Comparison of ENCODE assay signal across 12 mouse cellular contexts in genomic region chr7:111518581-111519242, GRCm38 (mm10).
DNase-seq lines count a peak whose midpoint lies in the region; ATAC-seq lines count a peak whose summit lies in the region.
"Had no signal": no experiment of that assay in that cellular context is flagged by ENCODE, and none has a peak within 500 bp of the region (broad histone marks: within the 10 kb centered on the region; RNA-seq: fewer than 3 reads in every experiment).

No protein-coding gene starts in this region.

- no peak overlapping the region for H3K4me3 ChIP-seq in heart, embryonic 14.5 days (ENCODE audit: control insufficient read depth in 1 of 2, insufficient read depth in 1 of 2, low read depth in 1 of 2, low read length in 2 of 2)
- H3K4me3 ChIP-seq in heart, embryonic 11.5 days (ENCODE audit: low read depth, low read length), result no peak overlapping the region
- no peak overlapping the region for H3K4me3 ChIP-seq in stomach, embryonic 16.5 days (replicated peaks; ENCODE audit: low read length)
- H3K4me3 ChIP-seq: neural tube, embryonic 12.5 days had no signal

- H3K27me3 ChIP-seq in heart, embryonic 14.5 days (ENCODE audit: control insufficient read depth, insufficient read depth, low read length), result no peaks in the 10 kb centered on the region
- H3K27me3 ChIP-seq in heart, embryonic 11.5 days (ENCODE audit: control insufficient read depth, insufficient read depth, low read length), result no peaks in the 10 kb centered on the region
- no peaks in the 10 kb centered on the region for H3K27me3 ChIP-seq in stomach, embryonic 16.5 days (ENCODE audit: control insufficient read depth, insufficient read depth, low read length)
- H3K27me3 ChIP-seq: neural tube, embryonic 12.5 days had no signal

- H3K4me1 ChIP-seq in heart, embryonic 14.5 days (ENCODE audit: control insufficient read depth in 2 of 2, insufficient read depth in 2 of 2, low read length in 2 of 2), result peaks cover 6 to 8% of the 10 kb centered on the region in 2 experiments; a peak in 3 of 4 replicates
- H3K4me1 ChIP-seq in heart, embryonic 11.5 days (ENCODE audit: control insufficient read depth, insufficient read depth, low read length), result no peaks in the 10 kb centered on the region
- peaks cover 13% of the 10 kb centered on the region; the same call in 1 of the 2 replicates for H3K4me1 ChIP-seq in stomach, embryonic 16.5 days (ENCODE audit: control insufficient read depth, insufficient read depth, low read length)
- H3K4me1 ChIP-seq: neural tube, embryonic 12.5 days had no signal

- no peaks in the 10 kb centered on the region for H3K36me3 ChIP-seq in heart, embryonic 14.5 days (ENCODE audit: control insufficient read depth, insufficient read depth, low read length)
- H3K36me3 ChIP-seq in heart, embryonic 11.5 days (ENCODE audit: control insufficient read depth, insufficient read depth, low read length), result no peaks in the 10 kb centered on the region
- no peaks in the 10 kb centered on the region for H3K36me3 ChIP-seq in stomach, embryonic 16.5 days (ENCODE audit: control insufficient read depth, insufficient read depth, low read length)
- H3K36me3 ChIP-seq: neural tube, embryonic 12.5 days had no signal

- no peak overlapping the region for H3K9ac ChIP-seq in heart, embryonic 14.5 days (ENCODE audit: low read length)
- no peak overlapping the region for H3K9ac ChIP-seq in heart, embryonic 11.5 days (ENCODE audit: low read depth, low read length)
- no peak overlapping the region for H3K9ac ChIP-seq in stomach, embryonic 16.5 days (ENCODE audit: low read length)
- H3K9ac ChIP-seq: neural tube, embryonic 12.5 days had no signal

- peak overlapping the region; percentile 35 to 61; a peak in 3 of 4 replicates for H3K27ac ChIP-seq in heart, embryonic 14.5 days (replicated peaks in 1 of 2; ENCODE audit: control insufficient read depth in 1 of 2, insufficient read depth in 1 of 2, low read depth in 2 of 2, low read length in 2 of 2)
- H3K27ac ChIP-seq in heart, embryonic 11.5 days (ENCODE audit: low read depth, low read length), result no peak overlapping the region
- H3K27ac ChIP-seq in stomach, embryonic 16.5 days (ENCODE audit: low read length), result no peak overlapping the region
- H3K27ac ChIP-seq: neural tube, embryonic 12.5 days had no signal

- peak; percentile 14 for DNase-seq in kidney, postnatal 10 days
- DNase-seq in kidney, adult 11 months, result no peak
- peak; percentile 11 for DNase-seq in right cerebral cortex, postnatal 14 days
- DNase-seq in right cerebral cortex, postnatal 25 days, result no peak
- DNase-seq: adrenal gland, postnatal 25 days; cerebellum, adult 18-20 months; liver had no signal

- peak; percentile 66; the same call in 1 of the 2 replicates for ATAC-seq in heart, embryonic 14.5 days (ENCODE audit: insufficient number of reproducible peaks, insufficient read depth, low FRiP score, low read depth)
- ATAC-seq in heart, embryonic 11.5 days (replicated peaks; ENCODE audit: insufficient number of reproducible peaks, low FRiP score, low TSS enrichment), result no peak
- ATAC-seq in stomach, embryonic 16.5 days (ENCODE audit: insufficient read depth, low FRiP score), result peak; percentile 25; the same call in 1 of the 2 replicates
- no peak for ATAC-seq in monocyte, adult 5-6 weeks (replicated peaks; ENCODE audit: insufficient number of reproducible peaks, low FRiP score, low TSS enrichment, poor library complexity, severe bottlenecking)

- whole genome bisulfite sequencing in heart, embryonic 14.5 days, result 51% methylated on average over 8 of the region's 8 CpGs
- 75% methylated on average over 8 of the region's 8 CpGs for WGBS in heart, embryonic 11.5 days (ENCODE audit: insufficient replicate concordance)
- WGBS in stomach, embryonic 16.5 days, result 48% methylated on average over 8 of the region's 8 CpGs

- H3K9me3 ChIP-seq in heart, embryonic 14.5 days (ENCODE audit: control insufficient read depth, low read length), result no peaks in the 10 kb centered on the region
- no peaks in the 10 kb centered on the region for H3K9me3 ChIP-seq in heart, embryonic 11.5 days (replicated peaks; ENCODE audit: control insufficient read depth, low read length)
- H3K9me3 ChIP-seq in stomach, embryonic 16.5 days (replicated peaks; ENCODE audit: control insufficient read depth, low read length), result no peaks in the 10 kb centered on the region
- H3K9me3 ChIP-seq: neural tube, embryonic 12.5 days had no signal

- no peak overlapping the region for H3K4me2 ChIP-seq in heart, embryonic 14.5 days (ENCODE audit: low read length)
- H3K4me2 ChIP-seq in heart, embryonic 11.5 days, result no peak overlapping the region
- no peak overlapping the region for H3K4me2 ChIP-seq in stomach, embryonic 16.5 days (ENCODE audit: low read depth, low read length)
- H3K4me2 ChIP-seq: neural tube, embryonic 12.5 days had no signal

Comparison
In these comparisons a context has a peak if more than half of its experiments do, and no peak if none do; other contexts are left out.
1. ATAC-seq: peak in heart, embryonic 14.5 days (single experiment) and stomach, embryonic 16.5 days (single experiment); none in heart, embryonic 11.5 days (single experiment) and monocyte, adult 5-6 weeks (single experiment).
2. H3K27ac ChIP-seq: peak in heart, embryonic 14.5 days (2 of 2); none in heart, embryonic 11.5 days (single experiment) and stomach, embryonic 16.5 days (single experiment).
3. DNase-seq: peak in kidney, postnatal 10 days (single experiment) and right cerebral cortex, postnatal 14 days (single experiment); none in kidney, adult 11 months (single experiment) and right cerebral cortex, postnatal 25 days (single experiment).